Mouse (Mus musculus): ENCODE results near the gene Ralgapb.

The Ralgapb gene

GRCm38 (mm10) chr2:158408997-158409594 lies 552 bp upstream of the Ralgapb start:
- DNase-seq (ENCODE audit: low spot score) = no peak

GRCm38 (mm10) chr2:158410022-158411014 lies 670 bp downstream of the Ralgapb start:
- peak; percentile 6 for DNase-seq (ENCODE audit: low spot score)

- no peak for DNase-seq (ENCODE audit: low spot score)
These were observed 3.6 kb downstream of the Ralgapb start for GRCm38 (mm10) chr2:158413240-158413639.

GRCm38 (mm10) chr2:158415826-158416225 lies 6.2 kb downstream of the Ralgapb start:
- DNase-seq (ENCODE audit: low spot score) = no peak

GRCm38 (mm10) chr2:158418663-158419062 lies 9.0 kb downstream of the Ralgapb start:
- DNase-seq (ENCODE audit: low spot score) = no peak

- DNase-seq (ENCODE audit: low spot score) = no peak
These were observed 36.2 kb downstream of the Ralgapb start for GRCm38 (mm10) chr2:158445814-158446213.

- no peak for DNase-seq (ENCODE audit: low spot score)
These were observed 40.2 kb downstream of the Ralgapb start for GRCm38 (mm10) chr2:158449845-158450244.

- DNase-seq (ENCODE audit: low spot score) = no peak
These were observed 46.8 kb downstream of the Ralgapb start for GRCm38 (mm10) chr2:158456451-158456850.

- DNase-seq (ENCODE audit: low spot score) = no peak
These were observed 48.0 kb downstream of the Ralgapb start for GRCm38 (mm10) chr2:158457610-158458009.

GRCm38 (mm10) chr2:158462450-158462849 lies 52.8 kb downstream of the Ralgapb start:
- DNase-seq (ENCODE audit: low spot score) = no peak

- DNase-seq (ENCODE audit: low spot score) = no peak
These were observed 64.5 kb downstream of the Ralgapb start for GRCm38 (mm10) chr2:158474159-158474558.

GRCm38 (mm10) chr2:158477640-158478039 lies 68.0 kb downstream of the Ralgapb start:
- DNase-seq (ENCODE audit: low spot score) = no peak

- no peak for DNase-seq (ENCODE audit: low spot score)
These were observed 88.8 kb downstream of the Ralgapb start for GRCm38 (mm10) chr2:158498457-158498856.

GRCm38 (mm10) chr2:158501836-158502812 lies 92.5 kb downstream of the Ralgapb start, which contains the start of gene Adig:
TSS of gene Adig (plus strand) at chr2:158502612.
- no peak for DNase-seq (ENCODE audit: low spot score)

- no peak for DNase-seq (ENCODE audit: low spot score)
These were observed 93.6 kb downstream of the Ralgapb start for GRCm38 (mm10) chr2:158503226-158503625.

GRCm38 (mm10) chr2:158503671-158504070 lies 94.0 kb downstream of the Ralgapb start:
- DNase-seq (ENCODE audit: low spot score) = no peak

GRCm38 (mm10) chr2:158506475-158506874 lies 96.8 kb downstream of the Ralgapb start:
- DNase-seq (ENCODE audit: low spot score) = no peak

- no peak for DNase-seq (ENCODE audit: low spot score)
These were observed 97.4 kb downstream of the Ralgapb start for GRCm38 (mm10) chr2:158507046-158507445.

GRCm38 (mm10) chr2:158510665-158511064 lies 101.0 kb downstream of the Ralgapb start:
- no peak for DNase-seq (ENCODE audit: low spot score)

- no peak for DNase-seq (ENCODE audit: low spot score)
These were observed 102.9 kb downstream of the Ralgapb start, which contains the start of gene Arhgap40 for GRCm38 (mm10) chr2:158512528-158512927. TSS of gene Arhgap40 (plus strand) at chr2:158512796.

GRCm38 (mm10) chr2:158513821-158514336 lies 104.2 kb downstream of the Ralgapb start:
- no peak for DNase-seq (ENCODE audit: low spot score)

GRCm38 (mm10) chr2:158518583-158518982 lies 108.9 kb downstream of the Ralgapb start:
- DNase-seq (ENCODE audit: low spot score) = no peak

Data from ovary, postnatal 10 days (tissue).